Mouse (Mus musculus): ENCODE measurements around the gene Washc3.

DNA sequence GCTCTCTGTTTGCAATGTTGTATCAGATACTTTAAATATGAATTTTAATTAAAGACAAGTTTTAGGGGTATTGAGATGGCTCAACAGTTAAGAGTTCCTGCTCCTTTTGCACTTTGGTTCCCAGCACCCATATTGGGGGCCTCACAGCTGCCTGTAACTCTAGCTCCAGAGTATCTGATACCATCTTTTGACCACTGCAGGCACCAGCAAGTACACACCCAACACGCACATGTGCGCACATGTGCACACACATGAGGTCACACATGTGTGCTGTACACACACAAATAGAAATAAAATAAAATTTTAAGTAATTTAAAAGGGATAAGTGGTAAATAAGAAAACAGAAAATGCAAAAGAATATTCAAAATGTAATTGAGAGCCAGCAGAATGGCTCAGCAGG lies 27.1 kb downstream of the Washc3 start:
- TF ChIP-seq CTCF (IDR thresholded peaks at IDR 0.05; ENCODE audit: low read depth) (no peak), EP300 (IDR thresholded peaks at IDR 0.05; ENCODE audit: low read depth) (no peak)

Data from heart, postnatal 0 days (tissue).